Mouse (Mus musculus): ENCODE measurements around the gene Mutyh. TPM values are rescaled to one million over a fixed set of nuclear protein-coding genes. Genes with fewer than 3 reads are reported as not detected.

Mutyh gene
- total and polyA plus RNA-seq, 2 experiments from 2014 or later: 3.0 to 5.6 TPM

DNA sequence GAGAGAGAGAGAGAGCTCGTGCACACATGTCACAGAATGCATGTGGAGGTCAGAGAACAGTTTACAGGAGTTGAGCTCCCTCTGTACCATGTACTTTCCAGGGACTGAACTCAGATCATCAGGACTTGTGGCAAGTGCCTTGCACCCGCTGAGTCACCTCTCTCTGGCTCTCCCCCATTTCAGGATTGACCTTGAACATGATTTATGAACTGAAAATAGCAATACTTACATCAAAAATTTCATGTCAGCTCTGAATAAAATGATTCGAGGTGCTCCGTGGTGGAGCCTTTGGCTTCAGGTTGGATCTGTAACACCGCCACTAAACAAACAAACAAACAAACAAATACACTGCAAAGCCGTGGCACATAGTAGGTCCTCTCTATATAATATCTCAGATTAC is 33.3 kb downstream of the Mutyh start:
- ATAC-seq (ENCODE audit: low FRiP score) (no peak), DNase-seq (ENCODE audit: low spot score) (no peak)
- TF ChIP-seq CTCF (IDR thresholded peaks at IDR 0.05): no peak
- H3K27ac ChIP-seq (ENCODE audit: low read depth, low read length): no peak overlapping the region
- 87% methylated on average over 6 of the region's 6 CpGs for WGBS
- no peaks in the 10 kb centered on the region for H3K36me3 ChIP-seq (ENCODE audit: insufficient read depth, low read length)
- H3K27me3 ChIP-seq (ENCODE audit: insufficient read depth, low read length): no peaks in the 10 kb centered on the region
- no peaks in the 10 kb centered on the region for H3K9me3 ChIP-seq (ENCODE audit: low read length)
- no peaks in the 10 kb centered on the region for H3K4me1 ChIP-seq (ENCODE audit: insufficient read depth, low read length)
- no peak overlapping the region for H3K4me2 ChIP-seq (ENCODE audit: low read depth, low read length, poor library complexity, severe bottlenecking)
- no peak overlapping the region for H3K4me3 ChIP-seq (ENCODE audit: low read depth, low read length)
- no peak overlapping the region for H3K9ac ChIP-seq (replicated peaks; ENCODE audit: low read length, poor library complexity, severe bottlenecking)

DNA sequence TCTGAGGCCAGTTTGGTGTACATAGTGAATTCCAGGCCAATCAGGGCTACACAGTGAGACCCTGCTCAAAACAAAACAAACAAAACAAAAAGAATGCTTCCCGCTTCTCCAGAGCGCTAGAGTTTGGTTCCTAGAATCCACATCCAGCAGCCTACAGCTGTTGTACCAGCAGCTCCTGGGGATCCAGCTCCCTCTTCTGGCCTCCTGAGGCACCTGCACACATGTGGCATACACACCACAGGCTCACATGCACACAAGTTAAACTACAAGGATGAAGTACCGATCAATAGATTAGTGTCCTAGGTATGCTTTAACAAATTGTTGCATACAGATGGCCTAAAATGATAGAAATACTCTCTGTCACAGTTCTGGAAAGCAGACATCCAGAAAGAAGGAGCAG is 36.8 kb downstream of the Mutyh start:
- ATAC-seq (ENCODE audit: low FRiP score): no peak
- no peak for TF ChIP-seq CTCF (IDR thresholded peaks at IDR 0.05)
- no peak overlapping the region for H3K4me2 ChIP-seq (ENCODE audit: low read depth, low read length, poor library complexity, severe bottlenecking)
- no peak overlapping the region for H3K4me3 ChIP-seq (ENCODE audit: low read depth, low read length)
- no peak overlapping the region for H3K9ac ChIP-seq (replicated peaks; ENCODE audit: low read length, poor library complexity, severe bottlenecking)
- no peak for DNase-seq (ENCODE audit: low spot score)
- WGBS: 98% methylated on average over 3 of the region's 3 CpGs
- H3K27me3 ChIP-seq (ENCODE audit: insufficient read depth, low read length): no peaks in the 10 kb centered on the region
- no peaks in the 10 kb centered on the region for H3K36me3 ChIP-seq (ENCODE audit: insufficient read depth, low read length)
- no peak overlapping the region for H3K27ac ChIP-seq (ENCODE audit: low read depth, low read length)
- no peaks in the 10 kb centered on the region for H3K9me3 ChIP-seq (ENCODE audit: low read length)
- no peaks in the 10 kb centered on the region for H3K4me1 ChIP-seq (ENCODE audit: insufficient read depth, low read length)

DNA sequence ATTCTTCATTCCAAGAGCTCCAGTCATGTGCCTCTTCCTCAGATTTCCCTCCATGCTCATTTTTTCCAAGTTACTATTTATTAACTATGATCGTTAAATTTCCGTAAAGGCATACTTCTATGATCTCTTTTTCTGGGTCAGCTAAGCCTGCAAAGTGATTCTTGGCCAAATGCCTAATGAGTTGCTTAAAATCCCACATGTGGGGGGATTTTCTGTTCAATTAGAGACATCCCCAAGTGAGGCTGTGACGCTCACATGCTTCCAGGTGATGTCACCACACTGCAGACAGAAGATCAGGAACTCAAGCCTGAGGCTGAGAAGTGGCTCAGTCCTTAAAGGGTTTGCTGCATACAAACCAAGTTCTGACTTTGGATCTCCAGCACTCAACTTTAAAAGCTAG is 42.4 kb downstream of the Mutyh start:
- WGBS: 65% methylated on average over 3 of the region's 3 CpGs

DNA sequence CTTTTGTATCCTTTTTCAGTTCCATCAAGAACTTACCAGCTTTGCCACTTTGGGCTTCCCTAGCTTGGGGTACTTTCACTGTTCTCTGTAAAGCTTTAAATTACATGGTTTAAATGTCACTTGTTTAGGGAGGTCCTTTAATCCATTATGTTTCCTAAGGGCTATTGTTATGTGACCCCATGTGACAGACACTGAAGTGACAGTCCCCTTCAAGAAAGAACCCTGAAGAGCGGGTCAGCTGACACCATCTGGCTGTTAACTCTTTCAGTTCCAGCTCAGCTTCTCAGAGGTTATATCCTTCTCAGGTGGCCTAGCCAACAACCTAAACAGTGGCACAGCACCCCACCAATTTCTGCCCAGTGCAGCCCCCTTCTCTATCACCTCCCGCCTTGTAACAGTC is 46.8 kb downstream of the Mutyh start:
- DNase-seq (ENCODE audit: low spot score) (no peak), ATAC-seq (ENCODE audit: low FRiP score) (no peak)
- H3K4me3 ChIP-seq (ENCODE audit: low read depth, low read length): no peak overlapping the region
- H3K9ac ChIP-seq (replicated peaks; ENCODE audit: low read length, poor library complexity, severe bottlenecking): no peak overlapping the region
- H3K27me3 ChIP-seq (ENCODE audit: insufficient read depth, low read length): no peaks in the 10 kb centered on the region
- no peak for TF ChIP-seq CTCF (IDR thresholded peaks at IDR 0.05)
- H3K27ac ChIP-seq (ENCODE audit: low read depth, low read length): no peak overlapping the region
- no peaks in the 10 kb centered on the region for H3K4me1 ChIP-seq (ENCODE audit: insufficient read depth, low read length)
- H3K36me3 ChIP-seq (ENCODE audit: insufficient read depth, low read length): no peaks in the 10 kb centered on the region
- H3K9me3 ChIP-seq (ENCODE audit: low read length): no peaks in the 10 kb centered on the region
- WGBS: 28% methylated on average over 2 of the region's 2 CpGs
- no peak overlapping the region for H3K4me2 ChIP-seq (ENCODE audit: low read depth, low read length, poor library complexity, severe bottlenecking)

More for the DNA sequence above, 42.4 kb downstream of the Mutyh start:
- H3K4me1 ChIP-seq (ENCODE audit: insufficient read depth, low read length): no peaks in the 10 kb centered on the region
- H3K27me3 ChIP-seq (ENCODE audit: insufficient read depth, low read length): no peaks in the 10 kb centered on the region
- DNase-seq (ENCODE audit: low spot score): peak; percentile 54
- H3K36me3 ChIP-seq (ENCODE audit: insufficient read depth, low read length): no peaks in the 10 kb centered on the region
- no peak overlapping the region for H3K27ac ChIP-seq (ENCODE audit: low read depth, low read length)
- no peak for ATAC-seq (ENCODE audit: low FRiP score)
- TF ChIP-seq CTCF (IDR thresholded peaks at IDR 0.05): no peak
- no peak overlapping the region for H3K4me3 ChIP-seq (ENCODE audit: low read depth, low read length)
- H3K4me2 ChIP-seq (ENCODE audit: low read depth, low read length, poor library complexity, severe bottlenecking): no peak overlapping the region
- H3K9ac ChIP-seq (replicated peaks; ENCODE audit: low read length, poor library complexity, severe bottlenecking): no peak overlapping the region
- no peaks in the 10 kb centered on the region for H3K9me3 ChIP-seq (ENCODE audit: low read length)

DNA sequence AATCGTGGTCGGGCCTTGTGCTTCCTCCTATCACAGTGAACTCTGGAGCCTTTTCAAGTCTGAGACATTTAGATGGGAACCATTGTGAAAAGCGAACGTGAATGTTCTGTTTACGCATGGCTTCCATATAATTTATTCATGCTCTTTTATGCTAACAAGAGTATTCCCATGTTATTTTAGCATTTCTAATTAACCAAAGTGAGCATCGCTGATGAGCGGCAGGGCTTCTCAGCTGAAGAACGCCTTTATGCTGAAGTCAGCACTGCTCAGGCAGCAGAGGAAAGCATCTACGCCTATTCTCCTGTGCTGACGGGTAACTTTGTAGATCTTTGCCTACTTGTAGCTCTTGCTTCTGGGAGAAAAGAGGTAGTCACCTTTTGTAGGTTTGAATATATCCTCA is 49.7 kb downstream of the Mutyh start:
- ATAC-seq (ENCODE audit: low FRiP score): no peak
- Histone ChIP-seq H3K9ac (replicated peaks; ENCODE audit: low read length, poor library complexity, severe bottlenecking) (no peak overlapping the region), H3K4me2 (ENCODE audit: low read depth, low read length, poor library complexity, severe bottlenecking) (no peak overlapping the region), H3K4me3 (ENCODE audit: low read depth, low read length) (no peak overlapping the region), H3K9me3 (ENCODE audit: low read length) (no peaks in the 10 kb centered on the region), H3K27me3 (ENCODE audit: insufficient read depth, low read length) (no peaks in the 10 kb centered on the region), H3K27ac (ENCODE audit: low read depth, low read length) (no peak overlapping the region), H3K4me1 (ENCODE audit: insufficient read depth, low read length) (no peaks in the 10 kb centered on the region), H3K36me3 (ENCODE audit: insufficient read depth, low read length) (no peaks in the 10 kb centered on the region)
- DNase-seq (ENCODE audit: low spot score): peak; percentile 2
- TF ChIP-seq CTCF (IDR thresholded peaks at IDR 0.05): no peak
- WGBS: 57% methylated on average over 10 of the region's 10 CpGs

DNA sequence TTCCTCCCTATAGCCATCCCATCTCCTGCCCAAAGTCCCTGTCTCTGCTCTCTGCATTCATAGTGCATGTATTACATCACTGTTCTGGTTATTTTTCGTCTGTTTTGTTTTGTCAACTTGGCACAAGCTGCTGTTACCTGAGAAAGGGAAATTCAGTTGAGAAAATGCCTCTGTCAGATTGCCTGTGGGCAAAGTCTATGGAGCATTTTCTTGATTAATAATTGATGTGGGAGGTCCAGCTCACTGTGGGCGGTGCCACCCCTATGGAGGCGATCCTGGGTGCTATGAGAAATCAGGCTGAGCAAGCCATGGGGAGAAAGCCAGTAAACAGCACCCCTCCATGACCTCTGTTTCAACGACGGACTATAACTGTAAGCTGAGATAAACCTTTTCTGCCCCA is 52.2 kb downstream of the Mutyh start:
- DNase-seq (ENCODE audit: low spot score) (no peak), ATAC-seq (ENCODE audit: low FRiP score) (no peak)
- no peak overlapping the region for H3K9ac ChIP-seq (replicated peaks; ENCODE audit: low read length, poor library complexity, severe bottlenecking)
- H3K27me3 ChIP-seq (ENCODE audit: insufficient read depth, low read length): no peaks in the 10 kb centered on the region
- no peak overlapping the region for H3K4me2 ChIP-seq (ENCODE audit: low read depth, low read length, poor library complexity, severe bottlenecking)
- 70% methylated on average over 5 of the region's 5 CpGs for WGBS
- no peak overlapping the region for H3K27ac ChIP-seq (ENCODE audit: low read depth, low read length)
- H3K4me1 ChIP-seq (ENCODE audit: insufficient read depth, low read length): no peaks in the 10 kb centered on the region
- no peaks in the 10 kb centered on the region for H3K36me3 ChIP-seq (ENCODE audit: insufficient read depth, low read length)
- TF ChIP-seq CTCF (IDR thresholded peaks at IDR 0.05): no peak
- no peak overlapping the region for H3K4me3 ChIP-seq (ENCODE audit: low read depth, low read length)
- H3K9me3 ChIP-seq (ENCODE audit: low read length): no peaks in the 10 kb centered on the region

Measured in midbrain, postnatal 0 days (tissue).